Mouse (Mus musculus) MEL-GATA-1-ER (cell line): Measurements from ENCODE around the gene Mapk1ip1.

Experiments used
- DNase-seq: peaks from one replicate; pipeline ENCODE4 v3.0.0-alpha.2; 2012; ENCODE audit warnings: low read depth; ENCODE audit errors: extremely low read depth

Gene Mapk1ip1

DNA sequence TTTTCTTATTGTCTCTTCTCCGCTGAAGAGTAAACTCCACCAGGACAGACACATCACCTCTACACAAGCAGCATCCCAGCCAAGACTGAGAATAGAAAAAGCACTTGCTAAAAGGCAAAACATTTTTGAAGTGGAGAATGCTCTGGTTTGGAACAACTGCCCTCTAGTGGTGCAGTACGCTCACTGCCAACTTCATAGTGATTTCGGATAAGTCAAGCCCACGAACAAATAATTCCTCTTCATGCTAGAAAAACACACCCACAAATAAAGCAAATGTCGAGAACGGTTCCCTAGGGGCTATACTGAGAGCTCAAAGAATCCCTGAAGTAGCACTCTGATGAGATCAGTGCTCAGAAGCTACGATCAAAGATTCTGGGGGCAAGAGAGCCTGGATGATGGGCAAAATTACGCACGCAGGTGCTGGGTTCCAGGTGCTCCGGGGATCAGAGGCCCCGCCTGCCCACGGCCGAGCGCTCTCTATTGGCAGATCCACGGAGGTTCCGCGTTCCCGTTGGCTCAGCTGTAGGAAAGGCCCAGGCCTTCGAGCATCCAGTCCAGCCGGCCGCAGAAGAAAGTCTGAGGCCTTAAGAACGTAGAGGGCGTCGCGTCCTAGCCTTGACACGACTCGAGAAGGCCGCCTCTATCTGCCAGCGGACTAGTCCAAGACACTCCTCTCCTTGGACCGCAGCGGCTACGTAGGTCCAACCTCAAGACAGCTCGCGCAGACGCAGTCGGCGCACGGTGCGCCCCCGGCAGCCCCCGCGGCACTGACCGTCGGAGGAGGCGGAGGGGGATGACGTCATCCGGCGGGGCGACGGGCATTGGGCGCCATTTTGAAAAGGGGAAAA lies at the start of gene Mapk1ip1, which contains the start of gene Ppp2r2d:
Gene Mapk1ip1, minus strand, starts transcription at position 730 of the 848 bp plus-strand sequence.
Gene Ppp2r2d, plus strand, starts transcription at position 536 of the 848 bp plus-strand sequence.
- peak; percentile 83 for DNase-seq

DNA sequence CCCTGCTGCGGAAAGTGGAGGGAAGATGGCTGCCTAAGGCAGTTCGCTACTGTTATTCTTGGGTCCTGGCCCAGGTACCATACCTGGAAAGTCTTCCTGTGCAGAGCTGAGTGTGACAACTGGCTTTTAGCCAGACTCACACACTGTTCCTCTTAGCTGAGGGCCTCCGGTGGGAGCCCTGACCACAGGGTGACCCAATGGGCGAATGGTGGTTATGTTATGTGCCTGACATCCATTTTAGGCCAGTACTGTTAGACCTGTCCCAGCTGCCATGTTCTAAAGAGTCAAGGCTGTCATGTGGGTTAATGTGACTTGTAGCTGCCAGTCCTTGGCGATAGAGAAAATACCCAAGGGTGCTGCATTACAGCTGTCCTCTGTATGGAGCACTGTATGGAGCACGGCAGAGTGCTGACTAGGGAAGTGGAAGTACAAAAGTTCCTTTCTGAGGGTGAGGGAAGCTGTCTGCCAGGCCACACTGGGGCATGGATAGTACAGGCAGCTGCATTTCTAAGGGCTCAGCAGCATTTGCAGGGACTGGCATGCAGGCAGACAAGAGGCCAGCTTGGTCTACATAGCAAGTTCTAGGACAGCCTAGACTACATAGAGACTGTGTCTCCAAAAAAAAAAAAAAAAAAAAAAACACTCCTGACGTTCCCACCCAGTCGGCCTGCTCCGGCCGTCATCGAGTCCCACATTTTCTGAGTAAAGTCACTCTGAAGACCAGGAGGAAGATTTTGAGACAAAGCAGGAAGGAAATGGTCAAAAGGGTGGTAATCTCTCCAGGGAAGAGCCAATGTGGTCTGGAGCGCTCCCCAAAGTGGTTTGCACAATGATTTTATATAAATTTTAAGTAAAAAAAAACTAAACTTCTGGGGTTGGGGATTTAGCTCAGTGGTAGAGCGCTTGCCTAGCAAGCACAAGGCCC lies 39.6 kb upstream of the Mapk1ip1 start:
- DNase-seq, result no peak

DNA sequence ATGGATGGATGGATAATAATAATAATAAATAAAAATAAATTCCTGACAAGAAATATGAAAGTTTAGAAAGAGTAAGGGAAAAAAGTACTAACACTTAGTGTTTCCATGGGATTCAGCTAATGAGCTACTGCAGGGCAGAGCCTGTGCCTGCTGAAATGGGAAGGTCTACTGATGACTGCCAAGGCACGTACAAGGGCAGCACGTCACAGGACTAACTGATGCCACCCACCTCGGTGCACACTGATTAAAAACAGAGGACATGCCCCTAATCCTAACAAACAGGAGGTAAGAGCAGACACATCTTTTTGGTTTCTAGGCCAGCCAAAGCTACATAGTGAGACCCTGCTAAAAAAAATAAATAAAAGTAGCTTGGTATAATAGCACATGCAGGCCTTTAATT lies 37.7 kb upstream of the Mapk1ip1 start:
- no peak for DNase-seq

DNA sequence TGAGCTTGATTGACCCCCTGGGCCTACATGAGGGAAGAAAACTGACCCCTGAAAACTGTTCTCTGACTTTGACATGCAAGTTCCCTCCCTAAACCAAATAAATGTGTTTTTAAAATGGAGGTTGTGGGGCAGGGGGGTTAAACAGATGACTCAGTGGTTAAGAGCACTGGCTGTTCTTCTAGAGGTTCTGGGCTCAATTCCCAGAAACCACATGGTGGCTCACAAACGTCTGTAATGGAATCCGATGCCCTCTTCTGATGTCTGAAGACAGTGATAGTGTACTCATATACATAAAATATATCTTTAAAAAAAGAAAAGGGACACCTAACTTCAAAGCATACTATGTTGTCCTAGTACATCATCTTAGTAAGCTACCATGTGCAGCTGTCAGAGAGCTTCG lies 29.0 kb upstream of the Mapk1ip1 start:
- no peak for DNase-seq

DNA sequence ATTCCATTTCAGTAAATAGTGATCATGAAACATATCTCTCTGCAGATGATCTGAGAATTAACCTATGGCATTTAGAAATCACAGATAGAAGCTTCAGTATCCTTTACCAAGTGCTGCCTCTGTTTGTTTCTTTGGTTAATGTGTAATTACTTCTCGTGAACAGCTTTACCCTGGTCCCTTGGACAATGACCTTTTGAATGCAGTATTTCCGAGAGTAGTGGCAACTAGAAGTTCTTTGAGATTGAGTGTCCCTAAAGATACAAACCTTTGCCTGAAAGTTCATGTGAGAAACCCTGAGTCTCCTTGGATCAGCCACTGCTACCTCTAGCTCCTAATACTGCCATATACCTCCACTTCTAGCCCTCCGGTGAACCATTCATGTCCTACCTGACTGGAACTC lies 26.9 kb upstream of the Mapk1ip1 start:
- DNase-seq, result no peak

DNA sequence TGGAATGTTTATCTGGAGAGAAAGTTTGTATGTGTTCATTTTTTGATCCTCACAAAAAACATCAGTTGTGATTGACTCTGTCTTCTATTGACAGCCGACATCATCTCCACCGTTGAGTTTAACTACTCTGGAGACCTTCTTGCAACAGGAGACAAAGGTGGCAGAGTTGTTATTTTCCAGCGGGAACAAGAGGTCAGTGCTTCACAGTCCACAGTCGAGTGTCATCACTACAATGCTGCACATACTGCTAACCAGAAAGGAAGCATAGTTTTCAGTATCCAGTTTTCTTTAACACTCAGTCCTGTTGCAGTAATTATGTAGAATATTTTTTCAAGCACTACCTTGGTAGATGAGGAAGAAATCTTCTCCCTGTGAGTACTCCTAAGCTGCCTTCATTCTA lies 22.2 kb upstream of the Mapk1ip1 start:
- no peak for DNase-seq

DNA sequence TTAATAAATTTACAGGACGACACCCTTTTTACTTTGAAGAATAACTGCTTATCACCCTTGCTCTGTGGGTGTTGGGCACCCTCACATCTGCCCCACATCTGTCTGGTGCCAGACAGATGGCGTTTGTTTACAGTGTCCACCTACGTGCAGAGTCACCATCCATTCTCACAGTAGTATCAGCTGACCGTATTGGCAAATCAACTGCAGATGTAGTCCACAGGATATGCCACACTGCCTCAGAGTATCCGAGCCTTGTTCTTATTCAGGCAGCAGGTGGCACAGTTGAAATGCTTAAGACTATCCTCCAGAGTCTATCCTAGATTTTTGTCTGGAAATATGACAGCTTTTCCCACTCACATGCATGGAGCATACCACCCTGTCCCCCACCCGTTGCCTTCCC lies 21.2 kb upstream of the Mapk1ip1 start:
- DNase-seq, result no peak

DNA sequence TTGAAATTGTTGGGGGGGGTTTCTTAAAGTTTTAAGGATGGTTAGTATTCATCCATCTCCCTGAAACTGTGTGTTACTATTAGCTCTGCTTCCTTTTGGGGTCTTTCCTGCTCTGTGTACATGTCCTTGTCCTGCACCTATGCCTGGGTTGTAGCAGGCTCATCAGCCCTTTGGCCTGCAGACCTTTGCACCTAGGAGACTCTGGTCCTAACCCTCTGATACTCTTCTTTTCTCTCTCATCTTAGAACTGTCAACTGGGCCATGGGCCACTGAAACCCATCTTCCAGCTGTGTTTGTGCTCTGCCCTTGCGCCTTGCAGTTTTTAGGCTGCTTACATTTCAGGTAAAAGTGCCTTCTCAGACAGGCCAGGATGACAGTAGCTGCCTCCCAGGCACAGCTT lies 18.7 kb upstream of the Mapk1ip1 start:
- no peak for DNase-seq

DNA sequence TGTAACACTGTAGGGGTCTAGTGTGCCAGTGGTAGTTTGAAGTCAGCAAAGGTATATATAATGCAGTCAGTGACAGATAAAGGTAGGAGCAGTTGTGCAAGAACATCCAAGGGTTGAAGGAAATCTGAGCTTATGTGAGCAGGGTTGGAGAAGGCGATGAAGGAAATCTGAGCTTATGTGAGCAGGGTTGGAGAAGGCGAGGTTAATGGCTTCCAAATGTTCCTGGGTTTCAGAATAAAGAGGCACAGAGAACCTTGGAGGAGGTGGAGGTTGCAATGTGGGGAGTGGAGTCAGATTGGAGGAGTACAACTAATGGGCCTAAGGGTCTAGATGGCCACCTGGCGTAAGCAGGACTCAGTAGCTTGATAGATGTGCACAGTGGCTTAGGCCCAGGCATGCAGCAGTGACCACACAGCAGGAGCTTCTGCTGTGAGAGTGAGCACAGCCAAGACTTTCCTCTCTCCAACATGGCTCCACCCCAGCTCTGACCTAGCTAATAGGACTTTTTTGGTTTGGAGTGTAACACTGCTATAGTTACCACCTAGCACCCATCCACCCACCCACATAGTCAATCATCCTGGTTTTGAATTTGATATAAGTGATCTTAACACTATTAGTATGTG lies 18.0 kb upstream of the Mapk1ip1 start:
- DNase-seq, result no peak

DNA sequence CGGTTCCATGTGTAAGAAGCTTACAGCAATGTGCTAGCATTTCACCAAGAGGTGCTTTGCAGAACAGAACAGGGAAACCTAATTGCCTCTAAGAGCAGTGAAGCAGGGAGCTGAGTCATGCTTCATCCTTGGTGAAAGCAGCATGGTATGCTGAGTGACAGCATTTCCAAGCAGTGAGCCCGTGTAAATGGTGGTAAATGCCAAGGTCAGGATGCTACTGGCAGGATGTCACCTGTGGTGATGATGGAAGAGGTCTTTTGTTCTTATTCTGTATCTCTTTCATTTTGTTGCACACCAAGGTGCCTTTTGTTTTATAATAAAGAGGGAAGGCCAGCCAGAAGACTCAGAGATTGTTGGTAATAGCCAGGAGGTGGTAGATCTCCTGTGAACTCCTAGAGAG lies 10.6 kb upstream of the Mapk1ip1 start:
- DNase-seq, result no peak

DNA sequence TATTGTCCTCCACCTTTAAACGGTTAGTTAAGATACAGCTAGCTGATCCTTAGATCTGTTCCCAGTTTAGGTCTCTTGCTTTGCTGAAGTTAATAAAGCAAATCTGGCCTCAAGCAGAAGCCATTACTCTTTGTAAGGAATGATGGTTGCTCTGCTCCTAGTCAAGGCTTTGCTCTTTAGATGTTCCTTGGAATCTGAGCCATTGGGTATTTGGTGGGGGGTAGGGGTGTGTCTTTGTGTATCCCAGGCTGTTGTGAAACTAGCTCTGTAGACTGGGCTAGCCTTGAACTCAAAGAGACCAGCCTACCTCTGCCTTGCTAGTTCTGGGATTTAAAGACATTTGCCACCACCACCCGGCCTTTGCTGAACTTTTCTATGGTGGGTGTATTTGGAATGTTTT lies 8.1 kb upstream of the Mapk1ip1 start:
- no peak for DNase-seq

DNA sequence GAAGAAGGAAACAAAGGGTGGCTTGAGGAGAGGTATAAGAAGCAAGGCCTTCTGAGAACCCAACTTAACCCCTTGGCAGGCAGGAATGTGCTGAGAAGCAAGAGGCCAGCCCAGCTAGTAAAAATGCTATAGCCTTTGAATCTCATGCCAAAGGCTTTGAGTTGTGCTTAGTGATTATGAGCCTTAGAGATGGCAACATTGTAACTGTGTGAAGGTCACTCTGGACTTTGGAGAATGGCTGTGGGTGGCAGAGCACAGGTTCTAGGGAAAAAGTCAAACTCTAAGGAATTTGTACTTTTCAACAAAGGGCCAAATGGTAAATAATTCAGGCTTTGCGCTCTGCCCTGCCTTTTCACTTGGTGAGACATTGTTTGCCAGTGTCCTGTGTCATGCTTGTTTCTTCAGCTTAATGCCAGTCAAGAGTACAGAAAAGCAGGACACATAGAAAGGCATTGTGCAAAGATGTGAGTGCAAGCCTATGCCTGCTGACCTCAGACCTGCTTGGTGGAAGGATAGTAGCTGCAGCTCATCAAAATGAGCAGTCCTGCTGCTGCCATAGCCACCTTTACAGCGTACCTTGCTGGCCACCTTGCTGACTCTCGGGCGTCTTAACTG lies 7.5 kb upstream of the Mapk1ip1 start:
- DNase-seq, result no peak

DNA sequence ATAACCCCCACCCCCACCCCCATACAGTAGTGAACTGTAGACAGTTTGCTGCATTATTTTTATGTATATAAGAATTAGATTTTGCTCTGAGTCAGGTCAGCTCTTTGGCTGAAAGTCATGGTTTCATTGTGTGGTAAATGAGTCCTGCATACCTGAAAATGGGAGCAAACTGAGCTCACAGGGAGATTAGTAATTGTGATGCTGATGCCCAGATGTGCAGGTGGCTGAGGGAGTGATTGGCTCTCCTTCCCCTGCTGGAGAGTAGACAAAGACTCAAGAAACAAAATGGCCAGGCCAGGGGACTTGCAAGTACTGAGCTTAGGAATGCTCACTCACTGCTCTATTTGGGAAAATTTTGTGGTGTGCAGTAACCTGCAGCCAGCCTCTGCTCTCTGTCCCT lies 4.0 kb upstream of the Mapk1ip1 start:
- DNase-seq, result no peak

DNA sequence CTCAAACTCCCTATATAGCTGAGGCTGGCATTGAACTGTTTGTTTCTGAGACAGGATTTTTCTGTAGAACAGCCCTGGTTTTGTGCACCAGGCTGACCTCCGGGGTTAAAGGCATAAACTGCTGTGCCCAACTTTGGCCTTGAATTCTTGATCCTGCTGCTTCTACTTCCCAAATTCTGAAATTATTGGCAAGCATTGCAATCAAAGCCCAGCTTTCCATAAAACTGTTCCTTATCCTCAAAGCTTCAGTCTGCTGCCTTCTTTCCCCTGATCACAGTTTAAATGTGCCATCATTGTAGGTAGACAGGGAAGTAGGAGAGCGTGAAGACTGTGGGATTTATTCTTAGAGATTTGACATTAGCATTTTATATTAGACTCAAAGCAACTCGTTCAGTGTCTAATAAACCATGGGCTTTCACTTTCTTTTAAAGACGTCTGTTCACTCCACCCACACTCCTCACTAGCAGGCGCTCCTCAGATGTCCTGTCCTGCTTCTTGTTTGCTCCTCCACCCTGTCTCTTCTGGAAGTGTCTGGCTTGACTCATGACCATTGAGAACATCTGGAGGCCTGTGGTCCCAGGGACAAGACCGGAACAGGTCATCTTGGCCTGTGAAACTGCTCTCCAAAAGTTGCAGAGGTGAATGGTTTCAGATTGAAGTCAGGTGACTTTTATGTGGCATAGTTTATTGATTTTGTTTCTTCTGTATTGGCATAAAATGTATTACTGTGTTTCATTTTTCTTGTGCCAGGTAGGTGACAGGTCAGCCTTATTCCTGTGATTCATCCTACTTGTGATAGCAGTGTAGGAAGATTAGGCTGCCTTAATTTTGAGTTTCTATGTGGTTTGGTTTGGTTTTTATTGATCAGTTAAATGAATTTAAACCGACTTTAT lies 2.2 kb upstream of the Mapk1ip1 start:
- DNase-seq, result no peak

DNA sequence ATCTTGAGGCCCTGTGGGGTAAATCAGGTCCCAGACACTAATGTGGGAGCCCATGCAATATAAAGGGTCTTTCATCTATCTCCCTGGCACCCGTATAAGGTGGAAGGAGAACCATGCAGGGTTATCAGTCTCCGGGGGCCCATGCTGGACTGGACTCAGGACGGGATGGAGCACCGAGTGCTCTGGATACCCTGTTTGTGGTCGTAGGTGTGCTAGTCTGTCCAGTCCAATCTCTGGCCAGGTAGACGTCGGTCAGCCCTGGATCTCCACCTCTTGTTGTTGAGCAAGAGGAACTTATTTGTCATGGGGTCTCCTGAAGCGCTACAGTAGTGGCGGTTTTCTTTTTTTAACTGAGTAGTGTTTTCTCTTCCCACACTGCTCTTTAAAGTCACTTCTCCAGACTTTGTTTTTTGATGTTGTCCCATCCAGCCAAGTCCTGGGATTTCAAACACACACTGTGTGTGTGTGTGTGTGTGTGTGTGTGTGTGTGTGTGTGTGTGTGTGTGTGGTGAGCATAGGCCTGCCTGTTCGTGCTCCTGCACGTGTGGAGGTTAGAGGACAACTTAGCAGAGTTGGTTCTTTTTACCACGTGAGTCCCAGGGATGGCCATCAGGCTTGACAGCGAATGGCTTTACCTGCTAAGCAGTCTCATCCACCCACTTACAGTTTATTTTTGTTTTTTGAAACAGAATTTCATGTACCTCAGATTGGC lies 1.4 kb upstream of the Mapk1ip1 start:
- no peak for DNase-seq

DNA sequence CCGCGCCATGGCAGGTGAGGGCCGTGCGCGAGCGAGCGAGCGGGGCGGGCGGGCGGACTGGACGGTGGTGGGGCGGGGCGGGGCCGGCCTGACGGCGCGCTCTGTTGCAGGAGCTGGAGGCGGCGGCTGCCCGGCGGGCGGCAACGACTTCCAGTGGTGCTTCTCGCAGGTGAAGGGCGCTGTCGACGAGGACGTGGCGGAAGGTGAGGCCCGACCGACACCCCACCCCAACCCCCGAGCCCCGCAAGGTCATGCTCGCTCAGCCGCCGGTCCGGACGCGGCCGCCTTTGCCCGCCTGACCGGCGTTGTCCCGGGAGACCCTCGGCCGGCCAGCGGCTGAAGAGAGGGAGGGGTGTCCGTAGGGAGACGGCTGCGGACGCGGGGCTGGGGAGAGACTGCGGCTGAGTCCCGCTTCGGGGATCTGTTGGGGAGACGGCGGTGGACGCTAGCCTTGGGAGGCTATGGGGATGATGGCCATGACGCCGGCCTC lies 474 bp upstream of the Mapk1ip1 start:
- no peak for DNase-seq

DNA sequence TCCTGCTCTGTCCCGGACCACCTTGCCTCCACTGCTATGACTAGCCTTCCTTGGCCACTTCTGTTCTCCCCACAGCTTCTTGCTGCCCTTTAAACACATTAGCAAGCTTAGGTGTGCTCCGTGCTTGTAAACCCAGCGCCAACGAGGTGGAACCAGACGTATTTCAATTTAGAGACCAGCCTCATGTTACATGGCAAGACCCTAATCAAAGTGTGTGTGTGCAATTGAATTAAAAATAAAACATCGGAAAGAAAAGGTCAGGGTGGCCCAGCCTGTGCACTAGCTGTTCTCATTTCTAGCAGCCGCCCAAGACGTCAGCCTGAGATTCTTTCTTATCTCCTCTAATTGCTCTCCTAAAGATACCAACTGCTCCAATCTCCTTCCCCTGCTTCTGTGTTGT lies 962 bp downstream of the Mapk1ip1 start:
- no peak for DNase-seq

DNA sequence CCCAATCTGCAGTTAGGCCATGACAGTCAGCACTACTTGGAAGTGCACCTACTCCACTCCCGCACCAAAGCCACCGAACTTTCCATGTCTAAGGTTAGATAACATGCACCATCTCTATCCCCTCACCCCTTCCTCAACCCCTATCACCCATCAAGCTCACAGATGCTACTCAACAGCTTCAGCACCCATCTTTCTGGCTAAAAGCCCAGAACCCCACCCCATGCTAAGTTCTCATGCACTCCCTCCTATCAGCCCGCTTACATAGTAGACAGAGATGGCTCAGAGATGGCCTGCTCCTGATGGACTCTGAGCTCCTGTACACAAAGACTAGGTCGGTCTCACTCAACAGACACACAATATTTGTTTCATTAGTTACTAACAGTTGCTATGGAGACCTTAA lies 2.7 kb downstream of the Mapk1ip1 start:
- no peak for DNase-seq

DNA sequence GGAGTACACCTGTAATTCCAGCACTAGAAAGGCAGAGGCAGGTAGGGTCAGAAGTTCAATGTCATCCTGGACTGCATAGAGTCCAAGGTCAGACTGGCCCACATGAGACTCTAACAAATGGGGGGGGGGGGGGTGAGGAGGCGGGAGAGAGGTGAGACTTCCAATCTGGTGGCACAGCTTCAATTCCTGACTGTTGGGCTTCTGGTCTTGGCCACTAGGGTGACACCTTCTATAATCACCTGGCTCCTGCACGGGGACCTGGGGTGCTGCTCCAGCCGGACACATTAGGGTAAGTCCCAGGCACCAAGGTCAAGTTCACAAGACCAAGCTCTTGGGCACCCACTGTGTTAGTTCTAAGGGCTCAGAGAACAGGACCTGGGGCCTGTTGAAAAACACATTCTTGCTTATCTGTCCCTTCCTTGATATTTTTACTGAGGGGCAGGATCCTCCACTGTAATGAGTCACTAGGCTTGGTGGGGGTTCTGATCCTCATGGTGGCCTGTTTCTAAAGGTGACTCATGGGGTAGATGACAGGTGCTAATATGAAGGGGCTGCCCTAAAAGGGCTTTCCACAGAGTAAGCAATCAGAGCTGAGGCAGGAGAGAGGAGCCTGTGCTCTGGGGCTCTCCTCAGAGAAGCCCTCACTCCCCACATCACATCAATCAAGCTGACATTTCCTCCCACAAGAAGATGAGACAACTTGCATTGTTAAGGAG lies 4.5 kb downstream of the Mapk1ip1 start:
- no peak for DNase-seq
